Mouse (Mus musculus): ENCODE measurements around the gene Frrs1l. TPM values are rescaled to one million over a fixed set of nuclear protein-coding genes. Genes with fewer than 3 reads are reported as not detected.

Frrs1l gene
- total RNA-seq, 2 experiments from 2014 or later, result 0.04 to 0.11 TPM

- intact Hi-C loops (cut with DNase I; ENCODE audit: low total_unique reads), result no loop called here
Observed at GRCm38 (mm10) chr4:56926971-56927370, 63.2 kb downstream of the Frrs1l start.

DNA sequence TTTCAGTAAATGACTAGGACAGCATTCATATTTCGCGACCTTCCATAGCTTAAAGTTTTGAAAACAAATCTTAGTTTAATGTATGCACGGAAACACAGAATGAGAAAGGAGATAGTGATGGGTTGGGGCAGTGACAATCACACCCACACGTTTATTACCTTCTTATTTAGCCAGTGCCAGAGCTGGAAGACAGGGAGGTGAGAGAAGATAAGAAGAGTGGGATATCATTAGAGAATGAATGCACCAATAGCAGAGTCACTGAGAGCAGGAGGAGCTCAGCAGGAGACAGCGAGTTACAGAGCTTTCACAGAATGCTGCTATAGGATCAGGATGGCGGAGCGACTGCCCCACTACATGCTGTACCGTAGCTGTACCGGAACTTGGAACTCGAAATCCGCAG, 68.0 kb downstream of the Frrs1l start:
- intact Hi-C loops (cut with DNase I; ENCODE audit: low total_unique reads), result no loop called here
- DNase-seq, result no peak

More at GRCm38 (mm10) chr4:56926971-56927370, 63.2 kb downstream of the Frrs1l start:
- no peak for DNase-seq

DNA sequence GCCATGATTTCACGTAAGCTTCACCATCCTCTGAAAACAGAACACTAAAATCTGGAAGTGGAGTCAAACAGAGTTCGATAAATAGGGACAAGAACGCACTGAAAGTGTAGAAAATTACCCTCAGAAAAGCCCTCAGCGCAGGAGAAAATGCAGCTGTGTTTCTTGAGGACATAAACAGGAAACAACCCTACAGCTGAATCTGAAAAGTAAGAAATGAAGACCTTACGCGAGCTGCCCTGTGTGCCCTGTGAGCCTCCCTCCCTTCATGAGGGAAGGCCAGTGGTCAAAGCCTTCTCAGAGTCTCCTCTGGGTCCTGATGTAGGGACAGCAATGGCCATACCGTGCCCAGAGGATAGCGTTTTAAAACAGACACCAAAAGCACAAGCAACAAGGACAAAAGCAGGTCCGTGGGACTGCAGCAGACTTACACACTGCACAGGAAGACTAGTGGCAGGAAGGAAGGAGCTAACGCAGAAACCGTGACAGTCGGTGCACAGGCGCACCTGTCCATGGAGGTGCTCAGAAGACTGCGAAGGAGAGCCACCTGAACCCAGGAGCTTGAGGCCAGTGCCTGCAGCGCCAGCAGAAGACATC, 74.4 kb downstream of the Frrs1l start:
- no peak for DNase-seq
- intact Hi-C loops (cut with DNase I; ENCODE audit: low total_unique reads), result no loop called here

- DNase-seq, result no peak
- intact Hi-C loops (cut with DNase I; ENCODE audit: low total_unique reads), result no loop called here
Observed at GRCm38 (mm10) chr4:56914761-56915160, 75.4 kb downstream of the Frrs1l start.

GRCm38 (mm10) chr4:56914338-56914737, 75.9 kb downstream of the Frrs1l start:
- no peak for DNase-seq
- intact Hi-C loops (cut with DNase I; ENCODE audit: low total_unique reads), result no loop called here

DNA sequence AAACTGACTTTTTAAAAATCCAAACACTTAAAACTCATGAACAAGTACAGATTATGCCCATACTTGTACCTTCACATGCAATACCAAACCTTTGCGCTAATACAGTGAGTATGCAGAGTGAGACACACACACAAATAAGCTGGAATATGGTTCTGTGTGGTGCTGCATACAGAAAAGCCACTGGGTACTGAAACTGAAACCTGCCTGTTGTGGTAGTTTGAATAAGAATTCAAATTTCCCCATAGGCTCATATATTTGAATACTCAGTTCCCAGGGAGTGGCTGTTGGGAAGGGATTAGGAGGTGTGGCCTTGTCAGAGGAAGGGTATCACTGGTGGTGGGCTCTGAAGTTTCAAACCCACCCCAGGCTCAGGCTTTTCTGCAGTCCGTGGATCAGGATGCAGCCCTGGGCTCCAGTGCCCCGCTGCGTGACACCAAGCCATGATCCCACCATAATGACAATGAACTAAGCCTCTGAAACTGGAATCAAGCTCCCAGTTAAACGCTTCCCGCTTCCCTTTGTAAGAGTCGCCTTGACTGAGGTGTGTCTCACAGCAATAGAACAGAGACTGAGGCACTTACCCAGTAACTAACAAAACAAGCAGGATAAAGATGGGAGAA, 77.7 kb downstream of the Frrs1l start:
- DNase-seq, result no peak
- intact Hi-C loops (cut with DNase I; ENCODE audit: low total_unique reads), result no loop called here

- intact Hi-C loops (cut with DNase I; ENCODE audit: low total_unique reads), result loop anchor here (10.0 kb wide), 1 partner anchor 65 kb away; no protein-coding TSS in a partner anchor
- DNase-seq, result no peak
Observed at GRCm38 (mm10) chr4:56909568-56909967, 80.6 kb downstream of the Frrs1l start.

GRCm38 (mm10) chr4:56907671-56908070, 82.5 kb downstream of the Frrs1l start:
- no peak for DNase-seq
- intact Hi-C loops (cut with DNase I; ENCODE audit: low total_unique reads), result loop anchor here (10.0 kb wide), 1 partner anchor 63 kb away; no protein-coding TSS in a partner anchor

Other genes starting within 250 kb of the Frrs1l start
- not detected for gene Actl7b, start 248.9 kb downstream of the Frrs1l start, total RNA-seq (2021)
- not detected for gene Actl7a, start 247.0 kb downstream of the Frrs1l start, total RNA-seq (2021)
- gene Elp1, start 188.1 kb downstream of the Frrs1l start, total RNA-seq (2021), result 10 to 100 TPM; 23.5 to 24.9 TPM
- 1 to 10 TPM; 2.3 to 2.4 TPM for gene Fam206a, start 188.0 kb downstream of the Frrs1l start, total RNA-seq (2021)
- 10 to 100 TPM; 10.5 to 12.5 TPM for gene Ctnnal1, start 125.2 kb downstream of the Frrs1l start, total RNA-seq (2021)
- 10 to 100 TPM; 16.9 to 17.5 TPM for gene Tmem245, start 43.0 kb downstream of the Frrs1l start, total RNA-seq (2021)
- gene Epb41l4b, start 153.0 kb upstream of the Frrs1l start, total RNA-seq (2021), result 1 to 10 TPM; 2.6 to 4.3 TPM